Mouse (Mus musculus) liver, adult 2 months (tissue): ENCODE results near the gene Habp2. TPM values are rescaled to one million over a fixed set of nuclear protein-coding genes. Genes with fewer than 3 reads are reported as not detected.

Source experiments
- DNase-seq: peaks from one replicate; pipeline ENCODE4 v3.0.0-alpha.2; 2011; ENCODE audit warnings: low read depth, low spot score; ENCODE audit errors: extremely low read depth
- H3K27ac ChIP-seq: fragments of 200-500 bp; replicated peaks from 2 replicates; pipeline ENCODE4 v1.5.1; 2012; ENCODE audit warnings: low read depth, mild to moderate bottlenecking, control low read depth, inconsistent platforms, low read length; ENCODE audit not compliant: insufficient read depth
- H3K27me3 ChIP-seq: fragments of 200-500 bp; 2 replicates; pipeline ENCODE4 v1.6.1; 2012; ENCODE audit warnings: mild to moderate bottlenecking, moderate library complexity, low read length, inconsistent platforms; ENCODE audit not compliant: control insufficient read depth, insufficient read depth
- H3K36me3 ChIP-seq: fragments of 200-500 bp; 2 replicates; pipeline ENCODE4 v1.6.1; 2012; ENCODE audit warnings: low read length, inconsistent platforms; ENCODE audit not compliant: control insufficient read depth, insufficient read depth
- H3K4me1 ChIP-seq: fragments of 200-500 bp; 2 replicates; pipeline ENCODE4 v1.6.1; 2011; ENCODE audit warnings: low read length; ENCODE audit not compliant: control insufficient read depth, insufficient read depth
- H3K4me3 ChIP-seq: fragments of 200-500 bp; 2 replicates; pipeline ENCODE4 v1.5.1; 2011; ENCODE audit warnings: low read depth, mild to moderate bottlenecking, control low read depth, low read length, moderate library complexity; ENCODE audit not compliant: insufficient read depth
- H3K79me2 ChIP-seq: fragments of 200-500 bp; 2 replicates; pipeline ENCODE4 v1.6.1; 2012; ENCODE audit warnings: inconsistent platforms, mild to moderate bottlenecking, low read length, moderate library complexity; ENCODE audit not compliant: control insufficient read depth, insufficient read depth
- H3K9ac ChIP-seq: fragments of 200-500 bp; 2 replicates; pipeline ENCODE4 v1.6.1; 2012; ENCODE audit warnings: low read depth, mild to moderate bottlenecking, control low read depth, inconsistent platforms, low read length
- CTCF ChIP-seq: fragments of 200-500 bp; IDR thresholded peaks from 2 replicates; pipeline ENCODE4 v1.5.1; 2011; ENCODE audit warnings: low read depth, low read length, control low read depth
- POLR2A ChIP-seq: fragments of 200-500 bp; IDR thresholded peaks from 2 replicates; pipeline ENCODE4 v1.6.1; 2011; ENCODE audit warnings: low read length, control low read depth; ENCODE audit not compliant: insufficient read depth; ENCODE audit errors: extremely low read depth
- WGBS: fragments of 180-500 bp; shearing (Covaris S2); methylation state at CpG from one replicate; pipeline ENCODE4 v1.1.7; 2018; 5-methylcytosine and 5-hydroxymethylcytosine counted together
- polyA plus RNA-seq: library from polyadenylated mRNA; depleted of rRNA; stranded (reverse); fragments of >200 nt; gene quantifications from 2 replicates; pipeline ENCODE4 v1.2.3, GENCODE M21; 2012; rRNA removed
- total RNA-seq: library from RNA; depleted of rRNA; stranded (reverse); fragments of >200 nt; gene quantifications from 2 replicates; pipeline ENCODE4 v1.2.3, GENCODE M21; 2014; rRNA removed

Gene Habp2
- total RNA-seq (172 and 213 TPM in 2 replicates), polyA plus RNA-seq (354 and 371 TPM in 2 replicates)

- Histone ChIP-seq H3K27me3 (no peaks in the 10 kb centered on the region), H3K4me3 (peak within 1 kb of the TSS; percentile 58), H3K4me1 (peaks cover 15% of the 10 kb centered on the region), H3K79me2 (peaks cover 12% of the 10 kb centered on the region; the same call in 1 of the 2 replicates), H3K9ac (peak within 1 kb of the TSS; percentile 74), H3K27ac (peak within 1 kb of the TSS; percentile 97), H3K36me3 (no peaks in the 10 kb centered on the region)
- peak; percentile 91 for DNase-seq
- TF ChIP-seq POLR2A, result no peak
- no peak for TF ChIP-seq CTCF
- 24% methylated on average over 7 of the region's 7 CpGs for WGBS
These were observed at the start of gene Habp2 for GRCm38 (mm10) chr19:56286866-56287265. Gene Habp2, plus strand, starts transcription at chr19:56287137.

- no peaks in the 10 kb centered on the region for H3K27me3 ChIP-seq
- H3K9ac ChIP-seq, result no peak overlapping the region
- H3K79me2 ChIP-seq, result no peaks in the 10 kb centered on the region
- TF ChIP-seq CTCF (no peak), POLR2A (no peak)
- no peak for DNase-seq
- no peaks in the 10 kb centered on the region for H3K4me1 ChIP-seq
- 62% methylated on average over 4 of the region's 4 CpGs for WGBS
- H3K27ac ChIP-seq, result no peak overlapping the region
- no peak overlapping the region for H3K4me3 ChIP-seq
- H3K36me3 ChIP-seq, result no peaks in the 10 kb centered on the region
These were observed 48.4 kb upstream of the Habp2 start for GRCm38 (mm10) chr19:56238501-56238900.

- H3K4me1 ChIP-seq, result no peaks in the 10 kb centered on the region
- WGBS, result 74% methylated on average over 5 of the region's 5 CpGs
- H3K9ac ChIP-seq, result no peak overlapping the region
- H3K79me2 ChIP-seq, result no peaks in the 10 kb centered on the region
- no peaks in the 10 kb centered on the region for H3K27me3 ChIP-seq
- H3K4me3 ChIP-seq, result no peak overlapping the region
- DNase-seq, result no peak
- H3K36me3 ChIP-seq, result no peaks in the 10 kb centered on the region
- TF ChIP-seq CTCF, result no peak
- TF ChIP-seq POLR2A, result no peak
- no peak overlapping the region for H3K27ac ChIP-seq
These were observed 41.7 kb upstream of the Habp2 start for GRCm38 (mm10) chr19:56245201-56245600.

- Histone ChIP-seq H3K36me3 (no peaks in the 10 kb centered on the region), H3K27ac (no peak overlapping the region), H3K4me3 (no peak overlapping the region), H3K79me2 (no peaks in the 10 kb centered on the region), H3K9ac (no peak overlapping the region), H3K4me1 (no peaks in the 10 kb centered on the region), H3K27me3 (no peaks in the 10 kb centered on the region)
- no peak for TF ChIP-seq CTCF
- 85% methylated on average over 4 of the region's 4 CpGs for WGBS
- DNase-seq, result no peak
These were observed 34.1 kb upstream of the Habp2 start for GRCm38 (mm10) chr19:56252815-56253214.

- Histone ChIP-seq H3K27me3 (no peaks in the 10 kb centered on the region), H3K79me2 (no peaks in the 10 kb centered on the region), H3K9ac (no peak overlapping the region), H3K36me3 (no peaks in the 10 kb centered on the region), H3K4me1 (no peaks in the 10 kb centered on the region), H3K4me3 (no peak overlapping the region; the same call in 1 of the 2 replicates), H3K27ac (peak overlapping the region; percentile 23; the same call in 1 of the 2 replicates)
- DNase-seq, result peak; percentile 28
- no peak for TF ChIP-seq POLR2A
- no peak for TF ChIP-seq CTCF
- 67% methylated on average over 10 of the region's 10 CpGs for WGBS
These were observed 33.7 kb upstream of the Habp2 start for GRCm38 (mm10) chr19:56253271-56253670.

GRCm38 (mm10) chr19:56254751-56255150, 32.2 kb upstream of the Habp2 start:
- Histone ChIP-seq H3K36me3 (no peaks in the 10 kb centered on the region), H3K4me1 (no peaks in the 10 kb centered on the region), H3K79me2 (no peaks in the 10 kb centered on the region), H3K27ac (no peak overlapping the region), H3K27me3 (no peaks in the 10 kb centered on the region), H3K4me3 (no peak overlapping the region), H3K9ac (no peak overlapping the region)
- DNase-seq, result no peak
- WGBS, result 59% methylated on average over 7 of the region's 7 CpGs
- no peak for TF ChIP-seq POLR2A
- peak; percentile 63 for TF ChIP-seq CTCF
